Mouse (Mus musculus): ENCODE results near the gene Mgat5b. TPM values are rescaled to one million over a fixed set of nuclear protein-coding genes. Genes with fewer than 3 reads are reported as not detected.

Mgat5b gene
- polyA plus RNA-seq, 1 experiment from 2014 or later: 33.0 TPM

- peak overlapping the region; percentile 33 for H3K27ac ChIP-seq (ENCODE audit: low read length)
- H3K36me3 ChIP-seq (ENCODE audit: control insufficient read depth, insufficient read depth): no peaks in the 10 kb centered on the region
- peaks cover 21% of the 10 kb centered on the region for H3K4me1 ChIP-seq (replicated peaks; ENCODE audit: control insufficient read depth, insufficient read depth, low read length)
- no peaks in the 10 kb centered on the region; the same call in 1 of the 2 replicates for H3K27me3 ChIP-seq (replicated peaks; ENCODE audit: control insufficient read depth, insufficient read depth, low read length)
- 44% methylated on average over 16 of the region's 16 CpGs for WGBS
- ATAC-seq: no peak
- no peak overlapping the region for H3K4me2 ChIP-seq (ENCODE audit: low read length)
- H3K9ac ChIP-seq (replicated peaks; ENCODE audit: low read depth, low read length): 0 out of 2 replicates have a peak overlapping the region, but pooled peaks have one; percentile 15
- no peaks in the 10 kb centered on the region for H3K9me3 ChIP-seq (ENCODE audit: control insufficient read depth, low read length)
- no peak overlapping the region for H3K4me3 ChIP-seq (replicated peaks; ENCODE audit: low read length)
Measured at GRCm38 (mm10) chr11:116913573-116913972, 5.1 kb upstream of the Mgat5b start.

- no peak overlapping the region for H3K9ac ChIP-seq (replicated peaks; ENCODE audit: low read depth, low read length)
- no peak overlapping the region for H3K4me2 ChIP-seq (ENCODE audit: low read length)
- H3K4me3 ChIP-seq (replicated peaks; ENCODE audit: low read length): no peak overlapping the region
- no peak overlapping the region for H3K27ac ChIP-seq (ENCODE audit: low read length)
- no peaks in the 10 kb centered on the region for H3K36me3 ChIP-seq (ENCODE audit: control insufficient read depth, insufficient read depth)
- peaks cover 21% of the 10 kb centered on the region for H3K4me1 ChIP-seq (replicated peaks; ENCODE audit: control insufficient read depth, insufficient read depth, low read length)
- H3K27me3 ChIP-seq (replicated peaks; ENCODE audit: control insufficient read depth, insufficient read depth, low read length): no peaks in the 10 kb centered on the region; the same call in 1 of the 2 replicates
- WGBS: 54% methylated on average over 5 of the region's 5 CpGs
- no peaks in the 10 kb centered on the region for H3K9me3 ChIP-seq (ENCODE audit: control insufficient read depth, low read length)
- ATAC-seq: no peak
Measured at GRCm38 (mm10) chr11:116914267-116914885, 4.3 kb upstream of the Mgat5b start.

- no peaks in the 10 kb centered on the region for H3K9me3 ChIP-seq (ENCODE audit: control insufficient read depth, low read length)
- H3K27ac ChIP-seq (ENCODE audit: low read length): no peak overlapping the region
- no peaks in the 10 kb centered on the region; the same call in 1 of the 2 replicates for H3K27me3 ChIP-seq (replicated peaks; ENCODE audit: control insufficient read depth, insufficient read depth, low read length)
- 89% methylated on average over 3 of the region's 3 CpGs for WGBS
- H3K9ac ChIP-seq (replicated peaks; ENCODE audit: low read depth, low read length): no peak overlapping the region
- ATAC-seq: no peak
- H3K4me2 ChIP-seq (ENCODE audit: low read length): no peak overlapping the region
- H3K4me1 ChIP-seq (replicated peaks; ENCODE audit: control insufficient read depth, insufficient read depth, low read length): peaks cover 26% of the 10 kb centered on the region
- H3K36me3 ChIP-seq (ENCODE audit: control insufficient read depth, insufficient read depth): no peaks in the 10 kb centered on the region
- no peak overlapping the region for H3K4me3 ChIP-seq (replicated peaks; ENCODE audit: low read length)
Measured at GRCm38 (mm10) chr11:116915241-116915640, 3.4 kb upstream of the Mgat5b start.

GRCm38 (mm10) chr11:116917361-116917760, 1.3 kb upstream of the Mgat5b start:
- H3K27me3 ChIP-seq (replicated peaks; ENCODE audit: control insufficient read depth, insufficient read depth, low read length): no peaks in the 10 kb centered on the region; the same call in 1 of the 2 replicates
- H3K27ac ChIP-seq (ENCODE audit: low read length): no peak overlapping the region
- 53% methylated on average over 7 of the region's 7 CpGs for WGBS
- H3K9me3 ChIP-seq (ENCODE audit: control insufficient read depth, low read length): no peaks in the 10 kb centered on the region
- no peaks in the 10 kb centered on the region for H3K36me3 ChIP-seq (ENCODE audit: control insufficient read depth, insufficient read depth)
- no peak overlapping the region for H3K9ac ChIP-seq (replicated peaks; ENCODE audit: low read depth, low read length)
- no peak overlapping the region for H3K4me3 ChIP-seq (replicated peaks; ENCODE audit: low read length)
- no peak for ATAC-seq
- no peak overlapping the region for H3K4me2 ChIP-seq (ENCODE audit: low read length)
- H3K4me1 ChIP-seq (replicated peaks; ENCODE audit: control insufficient read depth, insufficient read depth, low read length): peaks cover 47% of the 10 kb centered on the region

GRCm38 (mm10) chr11:116919186-116920020, 740 bp downstream of the Mgat5b start:
- Histone ChIP-seq H3K36me3 (ENCODE audit: control insufficient read depth, insufficient read depth) (no peaks in the 10 kb centered on the region), H3K9me3 (ENCODE audit: control insufficient read depth, low read length) (no peaks in the 10 kb centered on the region), H3K4me3 (replicated peaks; ENCODE audit: low read length) (peak overlapping the region; percentile 78), H3K27me3 (replicated peaks; ENCODE audit: control insufficient read depth, insufficient read depth, low read length) (no peaks in the 10 kb centered on the region; the same call in 1 of the 2 replicates), H3K4me1 (replicated peaks; ENCODE audit: control insufficient read depth, insufficient read depth, low read length) (peaks cover 41% of the 10 kb centered on the region), H3K4me2 (ENCODE audit: low read length) (peak overlapping the region; percentile 85), H3K9ac (replicated peaks; ENCODE audit: low read depth, low read length) (peak overlapping the region; percentile 99), H3K27ac (ENCODE audit: low read length) (peak overlapping the region; percentile 92)
- 2% methylated on average over 41 of the region's 58 CpGs for WGBS
- ATAC-seq: peak; percentile 43

GRCm38 (mm10) chr11:116920746-116921145, 2.1 kb downstream of the Mgat5b start:
- Histone ChIP-seq H3K27me3 (replicated peaks; ENCODE audit: control insufficient read depth, insufficient read depth, low read length) (no peaks in the 10 kb centered on the region; the same call in 1 of the 2 replicates), H3K9ac (replicated peaks; ENCODE audit: low read depth, low read length) (peak overlapping the region; percentile 99), H3K4me1 (replicated peaks; ENCODE audit: control insufficient read depth, insufficient read depth, low read length) (peaks cover 40% of the 10 kb centered on the region), H3K4me3 (replicated peaks; ENCODE audit: low read length) (peak overlapping the region; percentile 78), H3K27ac (ENCODE audit: low read length) (no peak overlapping the region; the same call in 1 of the 2 replicates), H3K36me3 (ENCODE audit: control insufficient read depth, insufficient read depth) (peaks cover 7% of the 10 kb centered on the region), H3K9me3 (ENCODE audit: control insufficient read depth, low read length) (no peaks in the 10 kb centered on the region), H3K4me2 (ENCODE audit: low read length) (peak overlapping the region; percentile 85)
- 32% methylated on average over 6 of the region's 6 CpGs for WGBS
- no peak for ATAC-seq

- Histone ChIP-seq H3K9me3 (ENCODE audit: control insufficient read depth, low read length) (no peaks in the 10 kb centered on the region), H3K4me2 (ENCODE audit: low read length) (peak overlapping the region; percentile 85), H3K27me3 (replicated peaks; ENCODE audit: control insufficient read depth, insufficient read depth, low read length) (no peaks in the 10 kb centered on the region), H3K4me3 (replicated peaks; ENCODE audit: low read length) (peak overlapping the region; percentile 27), H3K9ac (replicated peaks; ENCODE audit: low read depth, low read length) (peak overlapping the region; percentile 37), H3K36me3 (ENCODE audit: control insufficient read depth, insufficient read depth) (peaks cover 9% of the 10 kb centered on the region), H3K4me1 (replicated peaks; ENCODE audit: control insufficient read depth, insufficient read depth, low read length) (peaks cover 40% of the 10 kb centered on the region), H3K27ac (ENCODE audit: low read length) (peak overlapping the region; percentile 38)
- WGBS: 17% methylated on average over 7 of the region's 7 CpGs
- peak; percentile 55 for ATAC-seq
Measured at GRCm38 (mm10) chr11:116922058-116922457, 3.4 kb downstream of the Mgat5b start.

GRCm38 (mm10) chr11:116928031-116928430, 9.4 kb downstream of the Mgat5b start:
- Histone ChIP-seq H3K9me3 (ENCODE audit: control insufficient read depth, low read length) (no peaks in the 10 kb centered on the region), H3K36me3 (ENCODE audit: control insufficient read depth, insufficient read depth) (peaks cover 16% of the 10 kb centered on the region), H3K27me3 (replicated peaks; ENCODE audit: control insufficient read depth, insufficient read depth, low read length) (no peaks in the 10 kb centered on the region), H3K9ac (replicated peaks; ENCODE audit: low read depth, low read length) (no peak overlapping the region), H3K4me3 (replicated peaks; ENCODE audit: low read length) (no peak overlapping the region), H3K4me1 (replicated peaks; ENCODE audit: control insufficient read depth, insufficient read depth, low read length) (peaks cover 3% of the 10 kb centered on the region; the same call in 1 of the 2 replicates), H3K27ac (ENCODE audit: low read length) (no peak overlapping the region), H3K4me2 (ENCODE audit: low read length) (no peak overlapping the region)
- ATAC-seq: no peak
- 69% methylated on average over 6 of the region's 6 CpGs for WGBS

- H3K4me3 ChIP-seq (replicated peaks; ENCODE audit: low read length): no peak overlapping the region
- no peaks in the 10 kb centered on the region for H3K9me3 ChIP-seq (ENCODE audit: control insufficient read depth, low read length)
- peaks cover 10% of the 10 kb centered on the region for H3K4me1 ChIP-seq (replicated peaks; ENCODE audit: control insufficient read depth, insufficient read depth, low read length)
- 81% methylated on average over 5 of the region's 5 CpGs for WGBS
- ATAC-seq: no peak
- H3K27ac ChIP-seq (ENCODE audit: low read length): no peak overlapping the region
- H3K27me3 ChIP-seq (replicated peaks; ENCODE audit: control insufficient read depth, insufficient read depth, low read length): no peaks in the 10 kb centered on the region
- no peak overlapping the region for H3K4me2 ChIP-seq (ENCODE audit: low read length)
- no peak overlapping the region for H3K9ac ChIP-seq (replicated peaks; ENCODE audit: low read depth, low read length)
- H3K36me3 ChIP-seq (ENCODE audit: control insufficient read depth, insufficient read depth): peaks cover 5% of the 10 kb centered on the region
Measured at GRCm38 (mm10) chr11:116934862-116935261, 16.2 kb downstream of the Mgat5b start.

Measured in forebrain, embryonic 16.5 days (tissue).